Mouse (Mus musculus) liver, embryonic 12.5 days (tissue): ENCODE data around the gene Olfr1412. TPM values are rescaled to one million over a fixed set of nuclear protein-coding genes. Genes with fewer than 3 reads are reported as not detected.

Source experiments
- ATAC-seq: fragments of 200-750 bp; cut with Nextera tagmentation; 2 replicates; pipeline ENCODE4 v1.8.0; 2017; ENCODE audit warnings: moderate number of reproducible peaks, mild to moderate bottlenecking, moderate library complexity
- H3K27ac ChIP-seq: fragments of 300-500 bp; sonication (generic); 2 replicates; pipeline ENCODE4 v1.5.1; 2016; ENCODE audit warnings: mild to moderate bottlenecking
- H3K27me3 ChIP-seq: fragments of 300-500 bp; sonication (generic); replicated peaks from 2 replicates; pipeline ENCODE4 v1.6.1; 2016; ENCODE audit warnings: mild to moderate bottlenecking, moderate library complexity
- H3K36me3 ChIP-seq: fragments of 300-500 bp; sonication (generic); 2 replicates; pipeline ENCODE4 v1.6.1; 2016; ENCODE audit warnings: mild to moderate bottlenecking, moderate library complexity
- H3K4me1 ChIP-seq: fragments of 300-500 bp; sonication (generic); 2 replicates; pipeline ENCODE4 v1.6.1; 2016
- H3K4me2 ChIP-seq: fragments of 300-500 bp; sonication (generic); 2 replicates; pipeline ENCODE4 v1.6.1; 2016; ENCODE audit warnings: mild to moderate bottlenecking, moderate library complexity
- H3K4me3 ChIP-seq: fragments of 300-500 bp; sonication (generic); 2 replicates; pipeline ENCODE4 v1.5.1; 2016; ENCODE audit warnings: mild to moderate bottlenecking, moderate library complexity
- H3K9ac ChIP-seq: fragments of 300-500 bp; sonication (generic); 2 replicates; pipeline ENCODE4 v1.6.1; 2016; ENCODE audit warnings: mild to moderate bottlenecking, moderate library complexity
- H3K9me3 ChIP-seq: fragments of 300-500 bp; sonication (generic); replicated peaks from 2 replicates; pipeline ENCODE4 v1.6.1; 2016; ENCODE audit warnings: mild to moderate bottlenecking, moderate library complexity
- WGBS: fragments of 180-500 bp; shearing (Covaris S2); methylation state at CpG from one replicate; pipeline ENCODE4 v1.1.7; 2016; ENCODE audit not compliant: insufficient replicate concordance; 5-methylcytosine and 5-hydroxymethylcytosine counted together
- polyA plus RNA-seq: library from polyadenylated mRNA; unstranded; fragments of >200 nt; fragmentation: Nextera tagmentation; extraction: Ambion mirVana; gene quantifications from 2 replicates; pipeline ENCODE4 v1.2.1, GENCODE M21; 2016

Olfr1412 gene
- polyA plus RNA-seq, 1 experiment from 2014 or later: not detected

DNA sequence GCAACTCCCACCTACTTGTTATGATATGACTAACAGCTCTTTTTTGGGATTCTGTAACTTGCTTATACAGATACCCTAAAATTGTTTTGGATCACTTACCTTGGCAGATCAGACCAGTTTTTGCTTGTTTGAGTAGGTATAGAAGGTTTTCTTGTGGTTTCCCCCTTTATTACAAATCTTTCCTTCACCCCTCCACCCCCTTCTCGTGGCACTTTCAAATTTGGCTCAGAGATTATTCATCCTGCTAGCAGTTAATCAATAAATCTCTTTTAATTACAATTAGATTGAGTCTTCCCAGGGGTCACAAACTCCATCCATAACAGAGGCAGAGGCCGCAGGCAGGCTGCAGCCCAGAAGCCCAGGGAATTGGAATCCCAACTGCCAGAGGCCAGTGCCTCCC, 31.9 kb downstream of the Olfr1412 start, which contains the start of gene Olfr12:
Gene Olfr12 (plus strand): TSS at position 301 of the 400 bp plus-strand sequence.
- WGBS: 49% methylated on average over 2 of the region's 2 CpGs

GRCm38 (mm10) chr1:92618360-92618759, 32.8 kb downstream of the Olfr1412 start:
- no peak overlapping the region for H3K4me3 ChIP-seq
- WGBS: 42% methylated on average over 4 of the region's 4 CpGs
- 0 out of 2 replicates have a peak, but pooled peaks cover 6% of the 10 kb centered on the region for H3K27me3 ChIP-seq
- H3K4me1 ChIP-seq: no peaks in the 10 kb centered on the region
- no peaks in the 10 kb centered on the region for H3K36me3 ChIP-seq
- no peak for ATAC-seq
- no peak overlapping the region for H3K9ac ChIP-seq
- H3K27ac ChIP-seq: no peak overlapping the region
- H3K4me2 ChIP-seq: no peak overlapping the region
- H3K9me3 ChIP-seq: no peaks in the 10 kb centered on the region

More for the DNA sequence above, 31.9 kb downstream of the Olfr1412 start, which contains the start of gene Olfr12:
- no peak within 1 kb of the TSS for H3K27ac ChIP-seq
- no peaks in the 10 kb centered on the region for H3K9me3 ChIP-seq
- no peaks in the 10 kb centered on the region for H3K4me1 ChIP-seq
- H3K4me3 ChIP-seq: no peak within 1 kb of the TSS
- 0 out of 2 replicates have a peak, but pooled peaks cover 6% of the 10 kb centered on the region for H3K27me3 ChIP-seq
- H3K9ac ChIP-seq: no peak within 1 kb of the TSS
- no peaks in the 10 kb centered on the region for H3K36me3 ChIP-seq
- H3K4me2 ChIP-seq: no peak within 1 kb of the TSS
- no peak for ATAC-seq

GRCm38 (mm10) chr1:92628227-92628626, 42.6 kb downstream of the Olfr1412 start:
- 48% methylated on average over 4 of the region's 4 CpGs for WGBS

DNA sequence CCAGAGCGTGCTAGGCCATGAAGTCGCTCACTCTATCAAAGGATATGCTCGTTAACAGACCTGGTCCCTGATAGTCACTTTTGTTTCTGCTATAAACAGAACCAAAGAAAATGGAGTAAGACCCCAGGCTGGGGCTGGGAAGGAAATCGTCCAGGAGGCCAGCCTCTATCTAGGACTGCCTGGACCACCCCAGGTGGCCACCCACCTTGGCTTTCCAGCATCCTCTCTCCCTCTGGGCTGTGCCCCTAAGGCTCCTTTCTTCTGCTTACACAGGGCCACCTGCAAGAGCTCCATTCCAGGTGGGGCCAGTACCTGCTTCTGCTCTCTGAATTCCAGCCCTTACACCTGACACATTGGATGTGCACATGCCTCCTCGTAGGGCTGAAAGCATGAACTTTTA, 46.6 kb downstream of the Olfr1412 start:
- Histone ChIP-seq H3K9me3 (no peaks in the 10 kb centered on the region), H3K27me3 (peaks cover 4% of the 10 kb centered on the region; the same call in 1 of the 2 replicates), H3K36me3 (peaks cover 17% of the 10 kb centered on the region), H3K9ac (no peak overlapping the region), H3K4me3 (no peak overlapping the region), H3K27ac (no peak overlapping the region), H3K4me1 (no peaks in the 10 kb centered on the region), H3K4me2 (no peak overlapping the region)
- WGBS: 69% methylated on average over 5 of the region's 5 CpGs
- no peak for ATAC-seq

More at GRCm38 (mm10) chr1:92628227-92628626, 42.6 kb downstream of the Olfr1412 start:
- no peaks in the 10 kb centered on the region for H3K4me1 ChIP-seq
- no peak overlapping the region for H3K9ac ChIP-seq
- H3K9me3 ChIP-seq: no peaks in the 10 kb centered on the region
- H3K4me3 ChIP-seq: no peak overlapping the region
- ATAC-seq: no peak
- H3K27ac ChIP-seq: no peak overlapping the region
- no peaks in the 10 kb centered on the region for H3K36me3 ChIP-seq
- H3K27me3 ChIP-seq: peaks cover 4% of the 10 kb centered on the region; the same call in 1 of the 2 replicates
- no peak overlapping the region for H3K4me2 ChIP-seq

DNA sequence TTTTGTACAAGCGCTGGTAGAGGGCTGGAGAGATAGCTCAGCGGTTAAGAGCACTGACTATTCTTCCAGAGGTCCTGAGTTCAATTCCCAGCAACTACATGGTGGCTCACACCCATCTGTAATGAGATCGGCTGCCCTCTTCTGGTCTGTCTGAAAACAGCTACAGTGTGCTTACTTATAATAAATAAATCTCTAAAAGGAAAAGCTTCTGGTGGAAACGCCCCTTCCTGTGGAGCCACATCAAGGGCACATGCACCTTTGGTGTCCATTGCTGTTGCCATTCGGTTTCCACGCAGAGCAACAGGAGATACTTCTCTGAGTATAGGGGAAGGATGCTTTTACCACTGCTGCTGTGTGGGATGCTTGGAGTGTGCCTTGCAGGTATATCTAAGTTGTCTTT, 47.4 kb downstream of the Olfr1412 start:
- Histone ChIP-seq H3K9ac (no peak overlapping the region), H3K4me2 (no peak overlapping the region), H3K4me1 (no peaks in the 10 kb centered on the region), H3K27ac (no peak overlapping the region), H3K27me3 (peaks cover 4% of the 10 kb centered on the region; the same call in 1 of the 2 replicates), H3K9me3 (no peaks in the 10 kb centered on the region), H3K36me3 (peaks cover 24% of the 10 kb centered on the region), H3K4me3 (no peak overlapping the region)
- ATAC-seq: no peak
- WGBS: 47% methylated on average over 6 of the region's 6 CpGs

DNA sequence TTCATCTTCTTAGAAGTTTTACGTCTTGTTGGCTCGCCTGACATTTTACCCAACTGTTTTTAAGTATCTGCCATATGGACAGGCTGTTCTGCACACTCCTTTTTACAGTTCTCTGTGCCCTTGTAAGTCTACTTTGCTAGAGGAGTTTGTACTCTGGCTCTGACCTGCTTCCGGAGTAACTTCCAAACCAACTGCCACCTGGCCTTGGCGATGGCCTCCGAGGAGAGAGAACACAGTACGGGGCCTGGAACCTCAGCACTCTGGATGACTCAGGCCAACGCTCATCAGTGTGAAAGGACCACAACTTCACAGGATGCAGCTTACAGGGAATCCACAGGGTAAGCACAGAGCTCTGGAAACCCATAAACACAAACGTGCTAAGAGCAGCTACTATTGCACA, 48.1 kb downstream of the Olfr1412 start:
- H3K9me3 ChIP-seq: no peaks in the 10 kb centered on the region
- H3K9ac ChIP-seq: no peak overlapping the region
- ATAC-seq: no peak
- H3K4me2 ChIP-seq: no peak overlapping the region
- no peaks in the 10 kb centered on the region for H3K4me1 ChIP-seq
- WGBS: 71% methylated on average over 8 of the region's 8 CpGs
- H3K36me3 ChIP-seq: peaks cover 32% of the 10 kb centered on the region
- no peak overlapping the region for H3K27ac ChIP-seq
- peaks cover 4% of the 10 kb centered on the region; the same call in 1 of the 2 replicates for H3K27me3 ChIP-seq
- H3K4me3 ChIP-seq: no peak overlapping the region

- H3K4me2 ChIP-seq: no peak overlapping the region
- ATAC-seq: no peak
- peaks cover 4% of the 10 kb centered on the region; the same call in 1 of the 2 replicates for H3K27me3 ChIP-seq
- no peak overlapping the region for H3K9ac ChIP-seq
- H3K4me1 ChIP-seq: no peaks in the 10 kb centered on the region
- H3K9me3 ChIP-seq: no peaks in the 10 kb centered on the region
- no peak overlapping the region for H3K4me3 ChIP-seq
- WGBS: 74% methylated on average over 1 of the region's 1 CpGs
- peaks cover 40% of the 10 kb centered on the region for H3K36me3 ChIP-seq
- H3K27ac ChIP-seq: no peak overlapping the region
These were observed 49.0 kb downstream of the Olfr1412 start for GRCm38 (mm10) chr1:92634569-92634968.

DNA sequence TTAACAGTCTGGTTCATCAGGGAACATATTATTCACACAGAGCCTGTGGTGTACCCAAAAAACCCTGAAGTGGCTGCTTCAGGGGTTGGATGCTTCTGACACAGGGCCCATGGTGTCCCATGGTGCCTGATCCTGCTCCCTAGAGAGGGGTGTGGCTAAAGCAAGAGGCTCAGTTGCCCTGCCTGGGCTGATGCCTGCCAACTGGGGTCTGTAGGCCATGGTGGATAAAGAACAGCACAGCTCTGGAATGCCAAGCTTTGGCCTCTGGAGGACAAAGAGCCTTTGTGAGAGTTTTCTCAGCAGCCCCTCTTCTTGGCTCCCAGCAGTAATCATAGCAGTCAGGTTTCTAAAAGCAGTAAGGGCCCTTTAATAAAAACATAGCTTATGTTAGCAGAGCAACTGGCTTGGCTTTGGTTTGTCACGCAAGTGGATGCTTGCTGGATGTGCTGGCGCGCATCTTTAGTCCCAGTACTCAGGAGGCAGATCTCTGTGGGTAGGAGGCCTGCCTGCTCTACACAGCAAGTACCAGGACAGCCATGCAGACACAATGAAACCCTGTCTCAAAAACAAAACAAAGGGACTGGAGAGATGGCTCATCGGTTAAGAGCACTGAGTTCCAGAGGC, 49.5 kb downstream of the Olfr1412 start:
- Histone ChIP-seq H3K4me1 (peaks cover 3% of the 10 kb centered on the region), H3K27ac (no peak overlapping the region), H3K36me3 (peaks cover 45% of the 10 kb centered on the region), H3K27me3 (peaks cover 4% of the 10 kb centered on the region; the same call in 1 of the 2 replicates), H3K9me3 (no peaks in the 10 kb centered on the region), H3K9ac (no peak overlapping the region), H3K4me3 (no peak overlapping the region), H3K4me2 (no peak overlapping the region)
- no peak for ATAC-seq
- WGBS: 76% methylated on average over 4 of the region's 4 CpGs

GRCm38 (mm10) chr1:92636015-92636414, 50.4 kb downstream of the Olfr1412 start:
- ATAC-seq: no peak
- no peak overlapping the region for H3K9ac ChIP-seq
- no peaks in the 10 kb centered on the region for H3K27me3 ChIP-seq
- H3K27ac ChIP-seq: no peak overlapping the region
- 72% methylated on average over 8 of the region's 8 CpGs for WGBS
- H3K4me3 ChIP-seq: no peak overlapping the region
- H3K4me2 ChIP-seq: no peak overlapping the region
- H3K9me3 ChIP-seq: no peaks in the 10 kb centered on the region
- peaks cover 45% of the 10 kb centered on the region for H3K36me3 ChIP-seq
- H3K4me1 ChIP-seq: peaks cover 12% of the 10 kb centered on the region

GRCm38 (mm10) chr1:92636676-92637075, 51.1 kb downstream of the Olfr1412 start:
- no peaks in the 10 kb centered on the region for H3K9me3 ChIP-seq
- H3K4me2 ChIP-seq: no peak overlapping the region
- 86% methylated on average over 11 of the region's 11 CpGs for WGBS
- peaks cover 45% of the 10 kb centered on the region for H3K36me3 ChIP-seq
- no peaks in the 10 kb centered on the region for H3K27me3 ChIP-seq
- H3K4me1 ChIP-seq: peaks cover 14% of the 10 kb centered on the region
- no peak overlapping the region for H3K4me3 ChIP-seq
- H3K9ac ChIP-seq: no peak overlapping the region
- no peak for ATAC-seq
- H3K27ac ChIP-seq: no peak overlapping the region

GRCm38 (mm10) chr1:92637501-92638172, 52.1 kb downstream of the Olfr1412 start:
- 82% methylated on average over 15 of the region's 15 CpGs for WGBS

GRCm38 (mm10) chr1:92638181-92638580, 52.6 kb downstream of the Olfr1412 start:
- Histone ChIP-seq H3K9ac (no peak overlapping the region), H3K27ac (no peak overlapping the region), H3K4me2 (no peak overlapping the region), H3K27me3 (no peaks in the 10 kb centered on the region), H3K9me3 (no peaks in the 10 kb centered on the region), H3K4me1 (peaks cover 22% of the 10 kb centered on the region), H3K36me3 (peaks cover 45% of the 10 kb centered on the region), H3K4me3 (no peak overlapping the region)
- ATAC-seq: no peak
- 84% methylated on average over 3 of the region's 3 CpGs for WGBS

More at GRCm38 (mm10) chr1:92637501-92638172, 52.1 kb downstream of the Olfr1412 start:
- H3K4me1 ChIP-seq: peaks cover 22% of the 10 kb centered on the region
- H3K9me3 ChIP-seq: no peaks in the 10 kb centered on the region
- peaks cover 45% of the 10 kb centered on the region for H3K36me3 ChIP-seq
- no peak overlapping the region for H3K27ac ChIP-seq
- no peak overlapping the region for H3K4me3 ChIP-seq
- H3K4me2 ChIP-seq: no peak overlapping the region
- no peak overlapping the region for H3K9ac ChIP-seq
- ATAC-seq: no peak
- no peaks in the 10 kb centered on the region for H3K27me3 ChIP-seq
